Mouse (Mus musculus): ENCODE results near the gene Tcte2.

The Tcte2 gene

DNA sequence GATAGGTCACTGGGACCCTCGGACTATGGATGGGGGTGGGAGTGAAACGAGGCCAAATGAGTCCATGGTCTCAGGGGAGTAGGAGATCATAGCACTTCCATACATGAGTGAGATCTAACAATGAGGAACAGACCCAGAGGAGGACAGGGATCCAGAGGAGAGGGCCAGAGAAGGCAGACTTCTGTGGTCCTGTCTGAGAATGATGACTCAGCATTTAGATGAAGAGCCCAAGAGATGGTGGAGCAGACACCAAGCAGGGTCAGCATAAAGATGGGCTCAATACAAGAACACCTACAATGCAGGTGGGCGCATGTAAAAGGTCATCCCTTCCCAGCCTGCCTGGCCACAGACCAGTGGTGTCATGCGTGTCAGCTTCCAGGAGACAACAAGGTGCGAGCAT, 41.4 kb downstream of the Tcte2 start:
- DNase-seq (ENCODE audit: low spot score in 2 of 2), result no peak

DNA sequence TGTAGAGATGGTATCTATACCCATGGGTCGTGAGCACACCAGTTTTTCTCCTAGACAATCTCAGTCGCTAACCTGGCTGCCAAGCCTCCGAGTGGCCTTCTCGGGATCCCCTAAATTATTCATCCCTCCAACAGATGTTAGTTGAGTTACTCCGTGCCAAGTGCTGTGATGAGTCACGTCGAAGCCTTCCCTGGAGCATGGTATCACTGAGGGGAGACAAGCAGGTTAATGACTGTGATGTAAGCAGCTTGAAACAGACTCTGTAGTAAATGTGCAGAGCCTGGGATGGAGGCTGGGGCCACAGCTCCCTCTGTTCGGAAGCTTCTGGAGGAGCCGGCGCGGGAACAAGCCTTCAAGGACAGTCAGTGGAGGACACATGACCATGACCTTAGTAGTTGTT, 44.2 kb downstream of the Tcte2 start:
- no peak for DNase-seq (ENCODE audit: low spot score in 2 of 2)

DNA sequence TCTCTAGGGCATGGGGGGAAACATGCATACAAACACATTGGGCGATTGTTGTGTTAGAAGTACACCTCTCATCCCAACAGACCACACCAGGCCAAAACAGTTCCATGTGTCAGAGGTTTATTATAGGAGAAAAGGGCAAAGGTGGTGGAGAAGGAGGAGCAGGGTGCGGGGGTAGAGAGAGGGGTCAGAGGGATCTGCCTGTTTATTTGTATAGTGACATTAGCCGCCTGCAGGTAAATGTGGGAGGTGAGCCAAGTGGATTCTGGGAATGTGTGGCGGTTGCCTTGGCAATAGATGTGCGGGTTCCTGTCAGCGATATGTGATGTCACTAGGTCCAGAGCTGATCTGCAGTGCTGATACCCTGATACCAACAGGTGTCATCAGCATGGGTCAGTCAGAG, 45.3 kb downstream of the Tcte2 start:
- DNase-seq (ENCODE audit: low spot score in 2 of 2), result no peak

- DNase-seq (ENCODE audit: low spot score in 2 of 2), result no peak
These were observed 46.1 kb downstream of the Tcte2 start for GRCm38 (mm10) chr17:13715511-13715910.

DNA sequence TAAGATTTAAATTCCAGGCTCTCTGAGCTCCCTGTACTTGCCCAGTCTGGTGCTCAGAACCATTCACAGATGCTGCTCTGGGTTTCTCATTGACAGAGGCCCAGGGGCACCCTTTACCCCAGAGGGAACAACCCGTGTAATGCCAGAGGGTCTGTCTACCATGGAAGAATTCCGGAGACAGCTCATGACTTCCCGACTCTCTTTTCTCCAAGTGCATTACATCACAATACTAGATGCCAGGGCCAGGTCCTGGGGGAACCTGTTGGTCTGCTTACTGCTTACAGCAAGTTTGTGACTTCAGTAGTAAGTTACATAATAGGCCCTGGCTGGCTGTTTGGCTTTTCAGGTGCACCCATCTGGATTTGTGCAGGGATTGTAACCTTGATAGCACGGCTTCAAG, 47.0 kb downstream of the Tcte2 start:
- no peak for DNase-seq (ENCODE audit: low spot score in 2 of 2)

GRCm38 (mm10) chr17:13714128-13714527, 47.5 kb downstream of the Tcte2 start:
- no peak for DNase-seq (ENCODE audit: low spot score in 2 of 2)

DNA sequence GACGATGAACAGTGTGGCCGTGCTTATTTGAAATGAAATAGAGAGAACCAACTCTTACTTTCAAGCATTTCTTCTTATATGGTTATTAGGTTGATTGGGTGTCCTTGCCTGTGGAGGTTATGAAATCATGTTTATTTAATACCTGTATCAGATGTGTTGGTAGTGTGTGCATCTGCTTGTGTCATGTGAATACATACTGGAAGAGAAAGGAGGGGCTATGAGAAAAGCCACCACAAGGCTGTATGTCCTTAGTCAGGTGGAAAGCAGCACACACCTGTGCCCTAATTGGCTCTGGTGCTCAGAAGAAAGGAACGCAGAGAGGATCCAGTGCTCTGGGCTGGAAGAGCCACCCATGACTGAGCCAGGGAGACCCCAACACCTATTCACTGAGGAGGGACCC, 49.1 kb downstream of the Tcte2 start:
- no peak for DNase-seq (ENCODE audit: low spot score in 2 of 2)

- DNase-seq (ENCODE audit: low spot score in 2 of 2), result no peak
These were observed 49.5 kb downstream of the Tcte2 start for GRCm38 (mm10) chr17:13712116-13712515.

DNA sequence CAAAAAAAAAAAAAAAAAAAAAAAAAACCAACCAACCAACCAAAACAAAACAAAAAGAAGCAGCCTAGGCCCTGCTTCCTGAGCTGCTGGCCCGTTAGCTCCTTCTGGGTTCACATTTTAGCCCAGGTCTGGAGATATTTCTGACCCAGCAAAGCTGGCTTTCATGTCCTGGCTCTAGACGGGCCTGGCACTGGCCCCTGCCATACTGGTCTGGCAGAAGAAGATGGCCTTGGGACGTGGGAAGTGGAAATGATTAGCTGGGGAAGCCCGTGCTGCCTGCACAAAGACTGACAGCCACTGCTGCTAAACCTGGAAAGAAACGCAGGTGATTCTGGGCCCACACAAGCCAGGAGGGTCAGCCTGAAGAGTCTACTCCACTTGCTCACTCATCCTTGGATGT, 50.5 kb downstream of the Tcte2 start:
- no peak for DNase-seq (ENCODE audit: low spot score in 2 of 2)

DNA sequence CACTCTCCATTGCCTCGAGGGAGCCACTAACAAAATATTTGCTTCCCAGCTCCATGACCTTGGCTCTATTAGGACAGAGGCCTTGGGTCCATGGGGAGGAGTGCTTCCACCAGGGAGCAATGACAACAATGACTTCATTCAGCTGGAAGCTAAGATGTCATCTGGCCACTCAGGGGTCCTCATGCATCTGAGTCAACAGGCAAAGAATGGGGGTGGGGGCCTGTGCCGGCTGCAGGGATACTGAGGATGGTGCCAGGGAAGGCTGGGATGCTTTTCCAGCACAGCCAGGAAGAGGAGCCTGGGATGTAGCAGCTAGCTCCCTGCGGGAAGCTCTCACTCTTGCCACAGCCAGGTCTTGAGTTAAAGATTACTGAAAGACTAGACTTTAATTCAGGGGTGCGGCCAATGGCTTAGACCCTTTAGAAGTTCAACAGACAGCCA, 56.1 kb downstream of the Tcte2 start:
- no peak for DNase-seq (ENCODE audit: low spot score in 2 of 2)

- DNase-seq (ENCODE audit: low spot score in 2 of 2), result no peak
These were observed 57.9 kb downstream of the Tcte2 start for GRCm38 (mm10) chr17:13703611-13704320.

GRCm38 (mm10) chr17:13700131-13701016, 61.3 kb downstream of the Tcte2 start:
- DNase-seq (ENCODE audit: low spot score in 2 of 2), result no peak

GRCm38 (mm10) chr17:13699716-13700115, 61.9 kb downstream of the Tcte2 start:
- no peak for DNase-seq (ENCODE audit: low spot score in 2 of 2)

- DNase-seq (ENCODE audit: low spot score in 2 of 2), result no peak
These were observed 63.4 kb downstream of the Tcte2 start for GRCm38 (mm10) chr17:13698194-13698593.

GRCm38 (mm10) chr17:13697646-13698045, 64.0 kb downstream of the Tcte2 start:
- DNase-seq (ENCODE audit: low spot score in 2 of 2), result no peak

DNA sequence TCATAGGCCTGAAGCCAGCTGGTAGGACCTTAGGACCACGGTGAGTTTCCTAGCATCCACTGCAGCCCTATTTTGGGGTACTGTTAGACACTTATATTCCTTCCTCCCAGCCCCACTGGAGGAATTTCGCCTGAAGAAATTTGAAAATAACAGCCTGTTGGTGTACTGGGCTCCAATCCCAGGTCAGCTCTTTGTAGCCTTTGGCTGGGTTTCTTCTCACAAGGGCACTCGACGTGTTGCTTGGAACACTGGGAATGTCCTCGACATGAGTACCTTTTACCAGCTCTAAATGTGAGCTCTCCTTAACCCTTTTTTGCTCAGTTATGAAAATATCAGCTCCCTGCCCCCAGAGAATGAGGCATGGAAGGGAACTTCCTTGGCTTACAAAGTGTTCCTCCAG, 65.7 kb downstream of the Tcte2 start:
- DNase-seq (ENCODE audit: low spot score in 2 of 2), result no peak

DNA sequence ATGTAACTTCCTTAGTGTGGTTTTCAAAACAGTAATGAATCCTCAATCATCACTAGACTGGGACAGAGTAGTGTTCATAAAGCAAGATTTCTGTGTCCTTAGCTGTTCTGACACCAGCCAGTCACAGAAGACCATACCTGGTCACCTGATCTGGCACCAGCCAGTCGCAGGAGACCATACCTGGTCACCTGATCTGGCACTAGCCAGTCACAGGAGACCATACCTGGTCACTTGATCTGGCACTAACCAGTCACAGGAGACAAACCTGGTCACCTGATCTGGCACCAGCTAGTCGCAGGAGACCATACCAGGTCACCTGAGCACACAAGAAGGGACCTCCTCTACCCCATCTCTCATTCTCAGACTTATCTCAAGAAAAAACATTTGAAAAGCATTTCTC, 66.4 kb downstream of the Tcte2 start:
- no peak for DNase-seq (ENCODE audit: low spot score in 2 of 2)

DNA sequence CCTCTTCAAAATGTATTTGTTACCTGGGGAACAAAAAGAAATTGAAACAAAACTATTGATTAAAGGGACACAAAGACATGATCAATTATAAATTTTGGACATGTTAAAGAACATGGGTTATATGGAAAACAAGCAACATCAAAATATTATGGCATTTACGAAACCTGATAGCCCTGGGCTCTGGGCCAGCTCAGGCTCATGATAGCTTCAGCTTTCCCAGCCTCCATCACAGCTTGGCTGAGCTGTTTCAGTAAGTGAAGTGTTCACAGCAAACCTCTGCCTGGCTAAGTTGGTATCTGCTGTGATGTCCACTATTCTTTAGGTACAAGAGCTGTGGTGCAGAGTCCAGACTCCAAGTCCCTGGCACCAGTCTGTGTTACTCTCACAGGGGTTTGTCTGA, 67.4 kb downstream of the Tcte2 start:
- DNase-seq (ENCODE audit: low spot score in 2 of 2), result no peak

DNA sequence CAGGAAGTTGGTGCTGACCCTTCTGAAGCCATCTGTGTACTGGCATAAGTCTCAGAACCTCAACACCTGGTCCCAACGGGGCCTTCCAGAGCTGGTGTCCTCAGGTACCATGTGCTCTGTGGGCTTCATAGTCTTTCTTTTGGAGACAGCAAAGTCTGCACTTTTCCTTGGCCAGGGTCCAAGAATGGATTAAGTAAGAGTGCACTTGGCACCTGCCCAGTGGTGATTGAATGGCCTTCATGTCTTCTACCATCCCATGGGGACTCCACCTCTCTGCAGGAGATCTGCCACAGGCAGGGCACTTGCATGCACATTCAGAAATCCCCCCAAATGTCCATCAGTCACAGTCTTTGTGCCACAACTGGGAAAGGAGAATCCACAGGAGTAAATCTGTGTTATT, 74.0 kb downstream of the Tcte2 start:
- no peak for DNase-seq (ENCODE audit: low spot score in 2 of 2)

DNA sequence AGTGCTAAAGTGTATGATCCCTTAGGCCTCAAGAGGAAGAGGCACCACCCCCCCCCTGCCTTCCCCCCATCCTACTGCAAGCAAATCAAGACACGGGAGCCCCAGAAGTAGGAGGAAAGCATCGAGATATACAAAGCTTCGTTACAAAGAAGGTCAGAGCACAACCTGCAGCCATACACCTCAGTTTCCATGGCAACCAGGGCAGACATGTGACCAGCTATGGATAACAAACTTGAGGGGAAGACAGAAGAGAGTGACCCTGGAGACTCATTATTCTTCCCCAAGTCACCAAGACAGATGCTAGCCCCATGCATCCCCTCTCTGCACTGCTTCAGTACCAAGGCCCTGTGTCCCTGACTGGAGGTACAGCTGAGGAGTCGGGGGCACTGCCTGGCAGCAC, 74.5 kb downstream of the Tcte2 start:
- DNase-seq (ENCODE audit: low spot score in 2 of 2), result no peak

- no peak for DNase-seq (ENCODE audit: low spot score in 2 of 2)
These were observed 76.0 kb downstream of the Tcte2 start for GRCm38 (mm10) chr17:13685621-13686020.

GRCm38 (mm10) chr17:13684256-13684655, 77.4 kb downstream of the Tcte2 start:
- DNase-seq (ENCODE audit: low spot score in 2 of 2), result no peak
